Mouse (Mus musculus) right cerebral cortex, adult 18-20 months (tissue): ENCODE measurements around the gene Gm6164.
"Not testable (repeated sequence)": the region's sequence is repeated elsewhere in the genome, so short reads cannot be mapped to it uniquely, and the experiment has no call there.

Experiments
- DNase-seq: peaks from one replicate; pipeline ENCODE4 v3.0.0; 2022; ENCODE audit warnings: mixed read lengths

Gene Gm6164

DNA sequence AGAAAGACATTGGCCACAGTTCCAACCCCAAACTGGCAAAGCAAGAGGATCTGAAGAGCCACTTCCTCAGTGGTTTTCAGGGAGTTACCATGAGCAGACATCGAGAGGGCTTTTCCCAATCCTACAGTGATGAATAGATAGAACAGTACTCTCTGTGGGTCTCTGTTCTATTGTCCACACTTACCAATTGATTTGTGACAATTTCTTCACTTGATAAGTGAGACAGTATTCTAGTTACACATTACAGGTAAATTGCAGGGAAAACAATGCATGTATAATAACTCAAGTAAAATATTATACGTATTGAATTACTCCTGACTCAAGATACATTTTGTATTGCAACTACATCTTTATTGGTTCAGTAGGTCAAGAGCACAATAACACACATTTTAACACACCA lies at the start of gene Gm6164:
Gene Gm6164 (minus strand): TSS at position 101 of the 400 bp plus-strand sequence.
- not testable (repeated sequence) for DNase-seq

DNA sequence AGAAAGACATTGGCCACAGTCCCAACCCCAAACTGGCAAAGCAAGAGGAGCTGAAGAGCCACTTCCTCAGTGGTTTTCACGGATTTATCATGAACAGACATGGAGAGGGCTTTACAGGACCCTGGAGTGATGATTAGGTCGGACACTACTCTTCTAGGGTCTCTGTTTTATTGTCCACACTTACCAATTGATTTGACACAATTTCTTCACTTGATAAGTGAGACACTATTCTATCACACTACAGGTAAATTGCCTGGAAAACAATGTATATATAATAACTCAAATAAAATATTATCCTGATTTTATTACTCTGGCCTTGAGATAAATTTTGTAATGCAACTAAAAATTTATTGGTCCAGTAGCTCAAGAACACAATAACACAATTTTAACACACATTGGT lies 28.3 kb upstream of the Gm6164 start, which contains the start of gene Gm4498:
Gene Gm4498 (minus strand): TSS at position 101 of the 400 bp plus-strand sequence.
- not testable (repeated sequence) for DNase-seq

GRCm38 (mm10) chr7:20193410-20193809 lies 12.0 kb downstream of the Gm6164 start, which contains the start of gene Vmn1r95:
Gene Vmn1r95 (plus strand): TSS chr7:20193710.
- DNase-seq: not testable (repeated sequence)

- not testable (repeated sequence) for DNase-seq
Measured at GRCm38 (mm10) chr7:20168277-20168676, 37.1 kb downstream of the Gm6164 start, which contains the start of gene Vmn1r94. Gene Vmn1r94 (minus strand): TSS chr7:20168377.
